Mouse (Mus musculus): ENCODE results near the gene Rnase4.

DNA sequence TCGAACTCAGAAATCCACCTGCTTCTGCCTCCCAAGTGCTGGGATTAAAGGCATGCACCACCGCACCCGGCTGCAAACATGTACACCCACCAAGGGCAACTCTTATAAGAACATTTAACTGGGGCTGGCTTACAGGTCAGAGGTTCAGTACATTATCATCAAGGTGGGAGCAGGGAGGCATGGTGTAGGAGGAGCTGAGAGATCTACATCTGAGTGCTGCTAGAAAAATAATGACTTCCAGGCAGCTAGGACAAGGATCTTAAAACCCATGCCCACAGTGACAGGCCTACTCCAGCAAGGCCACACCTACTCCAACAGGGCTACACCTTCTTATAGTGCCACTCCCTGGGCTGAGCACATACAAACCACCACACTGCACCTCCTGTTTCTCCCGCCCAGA lies 5.0 kb upstream of the Rnase4 start:
- TF ChIP-seq CTCF (IDR thresholded peaks at IDR 0.05; ENCODE audit: low read depth) (no peak), EP300 (IDR thresholded peaks at IDR 0.05; ENCODE audit: low read depth) (no peak)
